Mouse (Mus musculus) adrenal gland (tissue): ENCODE measurements around the gene Klf5.

Experiments used
- intact Hi-C: fragments of 180-260 bp; cut with DNase I; formaldehyde crosslinking; loops from one replicate; pipeline ENCODE4 v1.15.1; 2025
- long read RNA-seq, 2 experiments: library from polyadenylated mRNA; unstranded; transcript quantifications; one replicate each; pipeline ENCODE4 v2.0.0; 2020; ENCODE audit warnings: borderline replicate concordance in 1 of 2; ENCODE audit not compliant: insufficient replicate concordance in 1 of 2

Klf5 gene
- long read RNA-seq, experiment 1, partial matches to known transcripts = 3 of 7 reads
- long read RNA-seq, experiment 1, other reads (novel, unspliced or antisense) = 0 of 7 reads
- long read RNA-seq, experiment 2, partial matches to known transcripts = 0 of 3 reads
- long read RNA-seq, experiment 2, other reads (novel, unspliced or antisense) = 1 of 3 reads

DNA sequence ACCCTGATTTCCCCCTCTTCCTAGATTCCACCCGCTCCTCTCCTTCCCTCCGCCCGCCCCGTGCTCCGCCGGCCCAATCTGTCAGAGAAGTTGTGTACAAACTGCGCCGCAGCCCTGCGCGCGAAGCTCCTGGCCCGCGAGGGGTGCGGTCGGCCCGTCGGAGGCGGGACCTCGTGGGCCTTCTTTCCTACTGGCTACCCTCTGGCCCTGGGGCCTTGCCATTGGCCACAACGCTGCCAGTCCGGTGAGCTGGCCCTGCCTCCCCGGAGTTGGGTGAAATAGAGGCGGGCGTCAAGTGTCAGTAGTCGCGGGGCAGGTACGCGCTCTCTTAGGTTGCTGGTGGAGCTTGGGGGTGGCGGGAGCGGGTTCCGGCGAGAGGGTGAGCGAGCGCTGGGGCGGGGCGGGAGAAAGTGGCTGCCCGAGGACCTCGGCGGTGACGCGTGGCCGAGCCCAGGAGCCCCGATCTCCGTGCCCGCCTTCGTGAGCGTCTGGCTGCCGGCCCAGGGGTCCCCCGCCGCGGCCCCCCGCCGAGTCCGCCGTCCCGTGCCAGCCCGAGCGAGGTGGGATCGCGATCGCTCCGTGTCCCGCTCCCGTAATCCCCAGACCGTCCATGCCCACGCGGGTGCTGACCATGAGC lies at the start of gene Klf5:
Gene Klf5, plus strand, starts transcription at position 307 of the 637 bp plus-strand sequence.
- intact Hi-C loops = no loop called here

DNA sequence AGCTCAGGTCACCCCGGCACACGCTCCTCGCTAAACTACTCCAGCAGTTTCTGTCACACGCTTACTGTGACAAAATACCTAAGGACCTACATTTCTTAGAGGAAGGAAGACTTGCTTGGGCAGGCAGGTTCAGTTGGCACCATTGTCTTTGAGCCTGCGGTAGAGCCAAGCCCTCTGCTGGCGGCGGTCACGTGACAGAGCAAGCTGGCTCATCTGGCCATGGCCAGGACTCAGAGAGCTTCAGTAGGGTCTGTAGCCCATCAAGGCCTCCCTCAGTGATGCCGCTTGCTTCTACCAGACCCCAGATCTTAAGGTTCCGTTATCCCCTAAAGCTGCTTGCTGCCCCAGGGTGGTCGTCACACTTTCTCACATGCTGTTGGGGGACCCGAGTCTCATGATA lies 36.5 kb upstream of the Klf5 start:
- intact Hi-C loops = no loop called here

DNA sequence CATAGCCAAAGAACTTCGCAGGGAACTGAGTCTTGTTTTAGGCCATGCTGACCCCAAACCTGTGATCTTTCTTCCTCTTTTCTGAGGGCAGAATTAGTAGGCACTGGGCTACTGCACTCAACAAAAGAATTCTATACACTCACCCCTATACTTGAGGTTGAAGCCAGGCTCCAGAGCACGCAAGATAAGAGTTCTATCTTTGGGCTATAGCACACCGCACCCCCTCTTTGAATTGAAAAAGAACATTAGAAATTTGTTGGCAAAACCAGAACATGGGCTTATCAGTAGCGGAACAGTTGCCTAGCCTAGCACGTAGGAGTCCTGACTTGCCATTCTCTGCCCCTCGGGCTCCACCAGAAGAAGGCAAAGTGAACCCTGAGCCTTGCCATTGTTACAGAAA lies 34.7 kb upstream of the Klf5 start:
- intact Hi-C loops = no loop called here

DNA sequence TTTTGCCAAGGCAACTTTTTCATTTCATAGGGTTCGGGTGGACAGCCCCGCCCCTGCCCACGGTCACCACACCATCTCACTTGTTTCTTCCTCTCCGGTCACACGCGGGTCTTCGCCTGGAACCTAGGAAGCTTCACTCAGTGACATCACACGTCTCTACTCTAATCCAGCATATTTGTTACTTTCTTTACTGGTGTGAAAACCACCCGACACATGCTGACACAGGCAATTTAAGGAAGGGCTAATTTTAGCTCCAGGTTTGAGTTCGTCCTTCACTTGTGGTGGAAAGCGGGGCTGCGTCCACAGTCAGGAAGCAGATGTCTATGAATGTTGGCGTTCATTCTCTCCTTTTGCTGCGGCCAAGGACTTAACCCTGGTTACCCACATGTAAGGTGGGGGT lies 32.7 kb upstream of the Klf5 start:
- intact Hi-C loops = no loop called here

DNA sequence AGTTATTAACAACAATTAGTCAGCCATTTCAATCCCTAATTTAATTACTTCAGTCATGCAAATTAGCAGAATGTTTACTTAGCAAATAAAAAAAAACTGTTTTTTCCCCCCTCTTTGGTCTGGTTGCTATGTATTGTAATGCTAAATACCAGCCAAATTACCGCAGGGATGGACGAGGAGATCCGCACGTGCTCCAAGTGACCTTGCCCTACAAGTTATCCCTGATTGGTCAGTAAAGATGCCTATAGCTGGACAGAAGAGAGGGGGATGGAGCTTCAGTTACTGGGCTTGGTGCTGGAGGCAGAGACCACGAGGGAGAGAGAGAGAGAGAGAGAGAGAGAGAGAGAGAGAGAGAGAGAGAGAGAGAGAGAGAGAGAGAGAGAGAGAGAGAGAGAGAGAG lies 31.7 kb upstream of the Klf5 start:
- intact Hi-C loops = no loop called here

DNA sequence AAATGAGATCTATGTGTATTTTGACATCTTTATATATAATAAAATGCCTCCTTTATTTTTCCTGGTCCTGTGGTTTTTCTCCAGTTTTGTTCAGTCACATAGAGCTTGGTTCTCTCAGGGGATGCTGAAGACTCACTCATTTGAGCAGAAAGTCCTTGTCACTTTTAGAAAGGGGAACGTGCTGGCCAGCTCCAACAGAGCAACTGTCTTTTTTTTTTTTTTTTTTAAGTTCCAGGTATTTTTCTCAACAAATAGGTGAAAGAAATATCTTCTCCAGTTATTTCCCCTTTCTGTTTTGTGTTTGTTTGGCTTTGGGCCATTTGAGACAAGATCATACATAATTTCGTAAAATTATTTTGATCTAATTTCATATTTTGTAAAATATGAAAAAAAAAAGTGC lies 24.4 kb upstream of the Klf5 start:
- intact Hi-C loops = no loop called here

DNA sequence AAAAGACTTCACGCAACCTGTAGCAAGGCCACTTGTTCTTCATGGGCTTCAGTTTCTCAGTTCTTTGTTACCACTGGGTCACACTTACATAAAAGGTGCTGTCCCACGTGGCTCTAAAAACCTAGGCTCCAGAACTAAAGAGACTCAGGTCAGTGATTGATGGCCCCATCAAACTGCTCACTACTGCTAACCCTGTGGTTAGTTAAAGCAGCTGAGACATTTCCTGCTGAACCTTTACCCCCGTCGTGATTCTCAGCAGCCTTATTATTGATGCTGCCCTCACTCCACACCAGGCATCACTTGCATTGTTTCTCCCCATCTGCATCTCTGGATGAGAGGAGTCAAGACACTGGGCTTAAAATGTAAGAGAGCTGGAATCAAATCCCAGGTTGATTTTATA lies 22.7 kb upstream of the Klf5 start:
- intact Hi-C loops = no loop called here

DNA sequence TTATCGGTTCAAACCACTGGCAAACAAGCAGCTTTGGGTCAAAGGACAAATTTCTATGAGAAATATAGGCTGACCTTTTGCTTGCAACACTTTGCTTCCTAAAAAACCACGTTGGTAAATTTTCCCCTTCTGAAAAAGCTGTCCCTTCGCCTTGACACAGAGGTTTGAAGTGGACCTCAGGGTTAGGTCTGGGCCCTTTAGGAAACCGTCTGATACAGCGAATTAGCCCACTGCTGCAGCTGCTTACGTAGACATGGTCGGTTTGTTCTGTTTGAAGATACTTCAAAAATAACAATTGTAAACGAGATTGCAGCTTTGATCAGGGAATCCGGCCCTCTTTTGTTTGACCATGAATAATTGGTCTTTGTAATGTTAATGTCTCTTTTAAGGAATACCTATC lies 20.2 kb upstream of the Klf5 start:
- intact Hi-C loops = no loop called here

DNA sequence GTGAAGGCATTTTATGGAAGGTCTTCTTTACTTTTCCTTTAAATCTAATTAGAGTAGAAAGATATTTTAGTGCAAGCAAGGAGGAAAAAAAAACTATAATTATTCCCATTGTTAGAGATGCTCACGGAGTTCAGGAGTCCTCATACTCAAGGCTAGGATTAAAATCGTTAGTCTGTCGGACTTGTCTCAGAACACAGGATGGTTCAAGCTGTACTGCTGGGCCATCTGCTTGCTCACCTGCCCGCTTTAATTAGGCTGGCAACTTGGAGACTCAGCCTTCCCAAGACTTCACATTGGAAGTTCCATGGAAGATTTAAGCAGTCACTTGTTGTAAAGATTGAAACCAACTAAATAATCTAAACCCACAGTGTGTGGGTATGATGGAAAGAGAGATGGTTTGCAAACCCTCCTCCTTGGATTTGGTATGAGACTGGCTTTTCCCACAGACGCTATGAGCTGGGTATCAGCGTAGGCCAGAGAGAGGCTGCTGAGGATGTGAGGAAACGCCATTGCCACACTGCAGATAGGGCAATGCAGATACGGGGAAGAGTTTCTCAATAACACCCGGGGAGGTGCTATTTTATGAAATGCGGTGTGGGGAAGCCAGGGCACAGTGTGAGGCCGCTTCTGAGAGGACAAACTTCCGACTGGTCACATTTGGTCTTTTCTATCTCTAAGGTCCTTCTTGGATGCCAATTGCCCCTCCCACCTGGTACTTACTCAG lies 19.6 kb upstream of the Klf5 start:
- intact Hi-C loops = no loop called here

DNA sequence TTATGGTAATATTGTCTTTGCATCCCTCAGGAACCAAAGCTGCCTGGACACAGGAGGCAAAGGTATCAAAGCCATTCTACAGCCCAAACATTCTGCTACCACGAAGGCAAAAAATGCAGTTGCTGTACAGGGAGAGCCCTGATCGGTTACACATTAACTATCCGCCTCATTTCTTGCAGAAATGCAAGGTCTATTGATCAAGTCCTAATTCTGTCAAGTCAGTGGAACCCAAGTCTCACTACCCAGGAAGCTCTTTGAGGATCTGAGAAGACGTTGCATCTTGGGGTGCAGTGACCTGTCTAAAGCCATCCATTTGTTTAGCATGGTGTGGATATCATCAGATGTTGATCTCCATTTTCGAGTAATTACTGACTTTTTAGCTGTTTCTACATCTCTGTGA lies 18.1 kb upstream of the Klf5 start:
- intact Hi-C loops = no loop called here

DNA sequence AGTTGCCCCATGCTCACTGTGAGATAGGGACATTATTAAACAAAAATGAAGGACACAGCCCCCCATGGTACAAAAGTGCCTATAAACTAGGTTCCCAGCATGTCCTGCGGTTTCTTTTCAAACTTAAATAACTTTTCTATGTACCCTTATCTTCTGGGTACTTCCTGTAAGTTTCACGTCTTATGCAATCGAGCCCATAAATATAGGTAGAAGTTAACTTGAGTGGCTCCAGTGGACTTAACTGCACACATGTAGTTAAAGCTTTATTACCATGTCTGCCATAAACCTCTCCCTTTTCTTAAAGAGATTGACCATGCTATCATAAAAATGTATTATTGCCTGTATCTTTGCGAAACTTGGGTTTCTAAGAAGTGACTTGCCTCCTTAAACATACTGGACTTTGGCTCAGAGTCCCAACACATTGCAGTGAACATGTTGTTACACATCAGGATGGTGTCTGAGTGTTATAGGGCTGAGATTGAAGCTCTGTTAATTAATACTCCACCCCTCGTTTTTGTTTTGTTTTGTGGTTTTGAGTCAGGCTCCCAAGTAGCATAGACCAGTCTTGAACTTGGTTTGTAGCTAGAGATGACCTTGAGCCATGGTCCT lies 17.6 kb upstream of the Klf5 start:
- intact Hi-C loops = no loop called here

DNA sequence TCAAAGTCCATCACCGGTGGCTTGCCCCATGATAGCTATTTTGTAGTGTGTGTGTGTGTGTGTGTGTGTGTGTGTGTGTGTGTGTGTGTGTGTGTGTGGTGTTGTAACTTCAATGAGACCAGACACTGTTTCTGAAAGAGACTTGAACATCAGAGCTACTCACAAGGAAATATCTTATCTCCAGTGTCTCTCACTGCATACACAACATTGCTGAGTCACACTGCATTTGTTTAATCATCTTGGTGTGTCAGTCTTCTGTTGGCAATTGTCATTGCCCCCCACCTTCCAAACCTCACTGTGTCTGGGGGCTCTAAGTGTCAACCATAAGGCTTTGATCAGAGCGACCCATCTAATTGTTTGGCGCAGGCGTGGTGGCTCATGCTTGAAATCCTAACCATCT lies 13.0 kb upstream of the Klf5 start:
- intact Hi-C loops = no loop called here

DNA sequence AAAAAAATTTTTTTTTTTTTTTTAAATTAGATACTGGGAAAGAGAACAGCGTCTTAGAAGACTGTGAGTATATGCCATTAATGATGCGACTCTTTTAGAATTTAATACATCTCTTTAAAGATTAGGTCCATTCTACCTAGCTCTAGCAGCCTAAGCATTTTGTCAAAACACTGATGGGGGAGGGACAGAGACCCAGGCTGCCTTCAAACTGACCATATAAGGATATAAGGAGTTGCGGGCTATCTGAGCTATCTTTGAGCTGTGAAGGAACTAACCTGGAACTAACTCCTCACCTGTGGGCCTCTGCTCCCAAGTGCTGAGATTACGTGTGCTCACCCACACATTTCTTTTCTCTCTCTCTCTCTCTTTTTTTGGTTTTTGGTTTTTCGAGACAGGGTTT lies 6.3 kb upstream of the Klf5 start:
- intact Hi-C loops = no loop called here

DNA sequence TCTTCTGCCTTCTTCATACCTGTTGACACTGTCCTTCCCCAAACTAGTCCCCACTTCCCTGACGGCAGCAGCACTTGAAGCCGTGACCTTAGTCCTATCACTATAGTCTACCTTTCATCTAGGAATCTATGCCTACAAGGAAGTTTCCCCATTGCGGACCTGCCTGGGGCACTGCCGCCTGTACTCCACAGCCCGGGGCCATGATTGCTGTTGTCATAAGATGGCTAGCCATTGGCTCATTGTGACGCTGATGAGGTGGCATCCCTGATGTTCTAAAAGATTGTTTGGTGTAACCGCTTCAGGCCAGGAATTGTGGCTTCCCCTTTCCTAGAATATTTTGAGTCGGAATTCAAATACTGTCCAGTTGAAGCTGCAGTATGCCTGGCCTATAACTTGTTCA lies 4.1 kb upstream of the Klf5 start:
- intact Hi-C loops = no loop called here

DNA sequence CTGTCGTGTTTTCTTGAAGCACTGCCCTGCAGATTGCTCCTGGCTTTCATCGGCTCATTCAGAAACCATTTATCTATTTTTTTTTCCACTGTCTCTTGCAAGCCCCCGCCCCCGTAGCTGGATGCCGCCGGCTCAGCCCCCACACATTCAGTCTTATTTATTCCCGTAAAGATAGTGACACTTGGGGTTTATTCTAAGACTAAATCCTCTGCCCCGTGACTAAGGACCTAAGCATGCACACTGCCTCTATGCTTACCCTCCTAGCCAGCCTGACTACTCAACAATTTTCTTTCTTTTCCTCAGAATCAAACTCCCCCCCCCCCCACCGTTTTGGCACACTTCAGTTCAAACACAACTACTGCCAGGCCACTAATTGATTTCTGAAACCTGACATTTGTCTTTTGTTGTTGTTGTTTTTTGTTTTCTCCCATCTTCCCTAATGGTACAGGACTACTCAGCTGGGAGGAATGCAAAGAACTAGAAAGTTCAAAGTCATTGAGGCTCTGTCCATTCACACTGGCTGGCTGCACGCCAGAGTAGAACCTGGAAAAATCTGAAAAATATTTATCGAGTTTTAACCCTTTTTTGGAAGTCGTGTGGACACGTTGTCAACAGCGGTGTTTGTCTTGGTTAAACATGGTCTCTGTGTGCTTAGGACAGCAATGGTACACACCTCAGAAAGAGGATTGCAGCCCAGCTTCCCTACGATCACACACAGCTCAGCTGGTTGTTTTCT lies 2.7 kb upstream of the Klf5 start:
- intact Hi-C loops = no loop called here

DNA sequence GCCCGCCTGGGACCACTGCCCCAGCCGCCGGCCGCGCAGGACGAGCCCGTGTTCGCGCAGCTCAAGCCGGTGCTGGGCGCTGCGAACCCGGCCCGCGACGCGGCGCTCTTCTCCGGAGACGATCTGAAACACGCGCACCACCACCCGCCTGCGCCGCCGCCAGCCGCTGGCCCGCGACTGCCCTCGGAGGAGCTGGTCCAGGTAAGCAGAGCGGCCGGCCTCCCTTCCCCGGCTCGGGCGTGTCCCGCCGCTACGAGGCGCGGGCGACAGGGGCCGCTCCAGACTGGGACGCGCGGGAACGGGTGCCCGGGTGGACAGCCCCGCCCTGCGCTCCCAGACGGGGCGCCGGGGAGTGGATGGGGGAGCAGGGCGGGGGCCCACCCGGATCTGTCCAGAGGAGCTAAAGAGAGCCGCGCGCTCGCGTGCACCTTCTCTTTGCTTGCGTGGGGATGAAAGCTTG lies 561 bp downstream of the Klf5 start:
- intact Hi-C loops = no loop called here

DNA sequence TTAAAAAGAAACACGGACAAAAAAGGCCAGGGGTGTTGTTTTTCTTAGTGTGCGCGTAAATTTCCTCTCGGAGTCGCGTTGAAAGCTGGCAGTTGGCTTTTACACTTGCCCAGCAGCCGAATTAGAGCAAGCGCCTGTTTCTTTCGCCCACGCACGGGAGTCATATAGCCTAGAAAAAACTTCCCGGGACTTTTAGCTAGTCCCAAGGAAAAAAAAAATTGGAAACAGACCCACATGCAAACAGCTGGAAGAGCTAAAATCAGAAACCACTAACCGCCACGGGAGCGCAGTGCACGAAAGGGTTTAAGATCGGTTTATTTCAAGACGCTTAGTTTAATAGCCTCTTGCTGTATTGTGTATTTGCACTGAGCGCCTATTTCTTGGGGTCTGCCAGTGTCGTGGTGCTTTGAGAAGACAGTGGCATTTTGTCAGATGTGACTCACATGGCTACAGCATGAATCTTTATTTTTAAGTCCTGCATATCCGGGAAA lies 1.3 kb downstream of the Klf5 start:
- intact Hi-C loops = no loop called here

DNA sequence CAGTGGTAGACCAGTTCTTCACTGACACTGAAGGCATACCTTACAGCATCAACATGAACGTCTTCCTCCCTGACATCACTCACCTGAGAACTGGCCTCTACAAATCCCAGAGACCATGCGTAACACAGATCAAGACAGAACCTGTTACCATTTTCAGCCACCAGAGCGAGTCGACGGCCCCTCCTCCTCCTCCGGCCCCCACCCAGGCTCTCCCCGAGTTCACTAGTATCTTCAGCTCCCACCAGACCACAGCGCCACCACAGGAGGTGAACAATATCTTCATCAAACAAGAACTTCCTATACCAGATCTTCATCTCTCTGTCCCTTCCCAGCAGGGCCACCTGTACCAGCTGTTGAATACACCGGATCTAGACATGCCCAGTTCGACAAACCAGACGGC lies 3.0 kb downstream of the Klf5 start:
- intact Hi-C loops = no loop called here

DNA sequence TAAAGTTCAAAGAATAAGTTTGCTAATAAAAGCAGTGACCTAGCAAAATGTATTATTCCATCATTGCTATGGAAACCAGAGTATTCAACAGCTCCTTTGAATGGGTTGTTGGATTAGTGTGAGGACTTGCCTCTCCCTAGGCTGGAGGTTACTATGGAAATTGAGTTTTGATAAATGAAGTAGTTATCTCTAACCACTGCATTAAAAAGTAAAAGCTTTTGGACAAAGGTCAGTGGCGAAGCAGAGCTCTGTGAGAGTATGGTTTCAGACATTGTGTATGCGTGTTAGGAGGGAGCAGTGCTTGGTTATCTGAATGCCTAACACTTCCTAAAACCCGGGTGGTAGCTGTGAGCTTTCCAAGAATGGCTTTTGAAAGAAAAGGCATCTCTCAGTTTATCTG lies 5.9 kb downstream of the Klf5 start:
- intact Hi-C loops = no loop called here

DNA sequence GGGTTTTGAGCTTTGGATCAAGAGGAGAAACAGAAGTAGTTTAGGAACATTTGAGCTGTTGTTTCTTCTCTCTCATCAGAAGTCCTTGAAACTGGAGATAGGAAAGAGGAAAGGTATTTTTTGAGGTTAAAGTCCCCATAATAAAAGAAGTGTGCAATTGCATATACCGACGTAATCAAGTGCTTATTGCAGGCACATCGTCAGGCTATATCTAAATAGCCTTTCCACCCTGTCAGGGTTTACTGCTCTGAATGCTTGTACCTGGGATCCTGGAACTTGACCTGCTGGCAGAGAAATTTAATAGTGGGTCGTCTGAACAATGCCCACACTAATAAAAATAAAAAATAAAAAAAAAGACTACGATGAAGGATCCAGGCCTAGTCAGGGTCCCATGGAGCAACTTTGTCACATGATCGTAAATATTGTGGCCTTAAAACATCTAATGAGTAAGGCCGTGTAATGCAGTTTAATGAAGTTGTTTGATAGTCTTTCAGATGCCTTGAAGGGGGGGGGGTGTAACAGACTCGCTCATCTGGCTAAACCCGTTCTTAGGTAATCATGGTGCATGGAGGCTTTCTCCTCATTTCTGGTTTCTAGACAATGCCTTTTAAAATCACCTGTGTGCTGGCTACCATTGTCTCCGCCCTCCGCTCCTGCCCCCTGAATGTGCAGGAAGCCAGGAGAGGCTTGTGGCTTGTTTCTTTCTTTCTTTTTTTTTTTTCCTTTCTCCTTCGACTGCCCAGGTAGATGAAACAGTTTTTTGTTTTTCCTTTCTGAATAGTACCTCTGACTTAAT lies 6.7 kb downstream of the Klf5 start:
- intact Hi-C loops = no loop called here

DNA sequence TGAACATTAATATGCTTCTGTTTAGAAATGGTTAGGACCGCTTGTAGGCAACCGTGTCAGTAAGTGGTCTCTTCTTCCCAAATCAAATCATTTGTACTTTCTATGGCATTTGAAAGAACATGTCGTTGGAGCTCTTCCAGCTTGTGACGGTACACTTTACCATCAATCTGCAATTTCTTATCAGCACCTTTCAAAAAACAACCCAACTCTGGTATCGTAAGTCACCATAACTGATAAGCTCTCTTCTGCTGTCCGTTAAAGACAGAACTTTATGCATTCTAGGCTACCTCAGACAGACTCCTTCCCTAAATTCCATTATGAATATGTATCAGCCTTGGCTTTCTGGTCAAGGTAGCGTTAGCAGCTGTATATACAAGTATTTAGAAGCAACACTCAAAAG lies 7.9 kb downstream of the Klf5 start:
- intact Hi-C loops = no loop called here
